Mouse (Mus musculus) heart, embryonic 14.5 days (tissue): ENCODE measurements around the gene Zfp410. TPM values are rescaled to one million over a fixed set of nuclear protein-coding genes. Genes with fewer than 3 reads are reported as not detected.

Source experiments
- ATAC-seq: fragments of 200-750 bp; cut with Nextera tagmentation; 2 replicates; pipeline ENCODE4 v1.8.0; 2017; ENCODE audit warnings: low read depth, moderate TSS enrichment; ENCODE audit not compliant: insufficient number of reproducible peaks, insufficient read depth, low FRiP score
- H3K27ac ChIP-seq, 2 experiments: fragments of 200-500 bp in 1 of 2; fragments of 300-500 bp in 1 of 2; sonication (generic) in 1 of 2; replicated peaks in 1 of 2; 2 replicates each; pipeline ENCODE4 v1.5.1; 2012 to 2014; ENCODE audit warnings: low read depth in 2 of 2, low read length in 2 of 2, control low read depth in 1 of 2, mild to moderate bottlenecking in 1 of 2, mixed read lengths in 1 of 2; ENCODE audit not compliant: control insufficient read depth in 1 of 2, insufficient read depth in 1 of 2
- H3K27me3 ChIP-seq: fragments of 300-500 bp; sonication (generic); 2 replicates; pipeline ENCODE4 v1.6.1; 2014; ENCODE audit warnings: mild to moderate bottlenecking, low read length, control low read depth; ENCODE audit not compliant: control insufficient read depth, insufficient read depth
- H3K36me3 ChIP-seq: fragments of 300-500 bp; sonication (generic); 2 replicates; pipeline ENCODE4 v1.6.1; 2014; ENCODE audit warnings: mild to moderate bottlenecking, control low read depth, low read length, mixed read lengths; ENCODE audit not compliant: control insufficient read depth, insufficient read depth
- H3K4me1 ChIP-seq, 2 experiments: fragments of 200-500 bp in 1 of 2; fragments of 300-500 bp in 1 of 2; sonication (generic) in 1 of 2; 2 replicates each; pipeline ENCODE4 v1.6.1; 2012 to 2014; ENCODE audit warnings: low read length in 2 of 2, control low read depth in 1 of 2, mixed read lengths in 1 of 2; ENCODE audit not compliant: control insufficient read depth in 2 of 2, insufficient read depth in 2 of 2
- H3K4me2 ChIP-seq: fragments of 300-500 bp; sonication (generic); 2 replicates; pipeline ENCODE4 v1.6.1; 2014; ENCODE audit warnings: mild to moderate bottlenecking, low read length
- H3K4me3 ChIP-seq, 2 experiments: fragments of 200-500 bp in 1 of 2; fragments of 300-500 bp in 1 of 2; sonication (generic) in 1 of 2; 2 replicates each; pipeline ENCODE4 v1.5.1; 2012 to 2014; ENCODE audit warnings: low read length in 2 of 2, mild to moderate bottlenecking in 2 of 2, control low read depth in 1 of 2, low read depth in 1 of 2, moderate library complexity in 1 of 2; ENCODE audit not compliant: control insufficient read depth in 1 of 2, insufficient read depth in 1 of 2
- H3K9ac ChIP-seq: fragments of 300-500 bp; sonication (generic); 2 replicates; pipeline ENCODE4 v1.6.1; 2014; ENCODE audit warnings: mild to moderate bottlenecking, low read length
- H3K9me3 ChIP-seq: fragments of 300-500 bp; sonication (generic); 2 replicates; pipeline ENCODE4 v1.6.1; 2016; ENCODE audit warnings: low read length, control low read depth; ENCODE audit not compliant: control insufficient read depth
- WGBS: fragments of 180-500 bp; shearing (Covaris S2); extraction: QIAGEN DNeasy Blood & Tissue Kit; methylation state at CpG from one replicate; pipeline ENCODE4 v1.1.7; 2014; 5-methylcytosine and 5-hydroxymethylcytosine counted together
- polyA plus RNA-seq: library from polyadenylated mRNA; unstranded; fragments of >200 nt; fragmentation: Nextera tagmentation; extraction: Ambion mirVana; gene quantifications from 2 replicates; pipeline ENCODE4 v1.2.1, GENCODE M21; 2014

Zfp410 gene
- polyA plus RNA-seq, 1 experiment from 2014 or later, result 53.1 TPM

GRCm38 (mm10) chr12:84382369-84382768 lies 65.7 kb downstream of the Zfp410 start:
- 31% methylated on average over 4 of the region's 4 CpGs for WGBS
- ATAC-seq, result peak; percentile 72; the same call in 1 of the 2 replicates
- peaks cover 28 to 35% of the 10 kb centered on the region in 2 experiments for H3K4me1 ChIP-seq
- peak overlapping the region; percentile 44; the same call in 1 of the 2 replicates for H3K9ac ChIP-seq
- H3K4me3 ChIP-seq, result peak overlapping the region; percentile 27 to 44
- H3K9me3 ChIP-seq, result no peaks in the 10 kb centered on the region
- H3K36me3 ChIP-seq, result peaks cover 31% of the 10 kb centered on the region
- H3K27ac ChIP-seq, result peak overlapping the region; percentile 77 to 78
- H3K4me2 ChIP-seq, result peak overlapping the region; percentile 47
- no peaks in the 10 kb centered on the region for H3K27me3 ChIP-seq

GRCm38 (mm10) chr12:84384644-84385081 lies 68.0 kb downstream of the Zfp410 start:
- no peaks in the 10 kb centered on the region for H3K9me3 ChIP-seq
- H3K9ac ChIP-seq, result peak overlapping the region; percentile 32; the same call in 1 of the 2 replicates
- no peaks in the 10 kb centered on the region for H3K27me3 ChIP-seq
- H3K4me3 ChIP-seq, result no peak overlapping the region
- H3K27ac ChIP-seq, result peak overlapping the region; percentile 87 to 92
- H3K4me2 ChIP-seq, result peak overlapping the region; percentile 32; the same call in 1 of the 2 replicates
- 13% methylated on average over 5 of the region's 5 CpGs for WGBS
- peaks cover 10% of the 10 kb centered on the region for H3K36me3 ChIP-seq
- peak; percentile 81 for ATAC-seq
- peaks cover 29 to 35% of the 10 kb centered on the region in 2 experiments for H3K4me1 ChIP-seq

GRCm38 (mm10) chr12:84385408-84385807 lies 68.8 kb downstream of the Zfp410 start:
- H3K9ac ChIP-seq, result 0 out of 2 replicates have a peak overlapping the region, but pooled peaks have one; percentile 32
- WGBS, result 83% methylated on average over 4 of the region's 4 CpGs

GRCm38 (mm10) chr12:84388097-84388496 lies 71.4 kb downstream of the Zfp410 start:
- H3K27ac ChIP-seq, result no peak overlapping the region
- H3K36me3 ChIP-seq, result 0 out of 2 replicates have a peak, but pooled peaks cover 8% of the 10 kb centered on the region
- H3K4me2 ChIP-seq, result no peak overlapping the region
- H3K4me1 ChIP-seq, result peaks cover 26 to 33% of the 10 kb centered on the region in 2 experiments
- no peaks in the 10 kb centered on the region for H3K27me3 ChIP-seq
- ATAC-seq, result no peak
- no peak overlapping the region for H3K9ac ChIP-seq
- 86% methylated on average over 8 of the region's 8 CpGs for WGBS
- no peak overlapping the region for H3K4me3 ChIP-seq
- H3K9me3 ChIP-seq, result no peaks in the 10 kb centered on the region

More at GRCm38 (mm10) chr12:84385408-84385807, 68.8 kb downstream of the Zfp410 start:
- H3K4me2 ChIP-seq, result no peak overlapping the region
- peak overlapping the region; percentile 87 to 92 for H3K27ac ChIP-seq
- H3K4me3 ChIP-seq, result no peak overlapping the region
- ATAC-seq, result no peak
- H3K9me3 ChIP-seq, result no peaks in the 10 kb centered on the region
- no peaks in the 10 kb centered on the region for H3K27me3 ChIP-seq
- H3K36me3 ChIP-seq, result 0 out of 2 replicates have a peak, but pooled peaks cover 5% of the 10 kb centered on the region
- H3K4me1 ChIP-seq, result peaks cover 33 to 37% of the 10 kb centered on the region in 2 experiments

GRCm38 (mm10) chr12:84388774-84389400 lies 72.2 kb downstream of the Zfp410 start:
- H3K4me1 ChIP-seq, result peaks cover 22 to 28% of the 10 kb centered on the region in 2 experiments
- 63% methylated on average over 14 of the region's 14 CpGs for WGBS
- no peaks in the 10 kb centered on the region for H3K9me3 ChIP-seq
- H3K9ac ChIP-seq, result no peak overlapping the region
- no peaks in the 10 kb centered on the region for H3K27me3 ChIP-seq
- no peak for ATAC-seq
- 0 out of 2 replicates have a peak overlapping the region, but pooled peaks have one; percentile 5 for H3K4me2 ChIP-seq
- H3K27ac ChIP-seq, result no peak overlapping the region
- no peak overlapping the region for H3K4me3 ChIP-seq
- 0 out of 2 replicates have a peak, but pooled peaks cover 11% of the 10 kb centered on the region for H3K36me3 ChIP-seq

GRCm38 (mm10) chr12:84390336-84390735 lies 73.7 kb downstream of the Zfp410 start:
- Histone ChIP-seq H3K27me3 (no peaks in the 10 kb centered on the region), H3K4me1 (peaks cover 9 to 13% of the 10 kb centered on the region in 2 experiments), H3K9ac (no peak overlapping the region), H3K27ac (peak overlapping the region; percentile 30 to 48; a peak in 2 of 4 replicates), H3K9me3 (no peaks in the 10 kb centered on the region), H3K4me2 (no peak overlapping the region), H3K4me3 (no peak overlapping the region), H3K36me3 (peaks cover 14% of the 10 kb centered on the region; the same call in 1 of the 2 replicates)
- ATAC-seq, result peak; percentile 64; the same call in 1 of the 2 replicates
- WGBS, result 12% methylated on average over 6 of the region's 6 CpGs

GRCm38 (mm10) chr12:84392681-84393080 lies 76.0 kb downstream of the Zfp410 start:
- Histone ChIP-seq H3K27ac (no peak overlapping the region), H3K27me3 (no peaks in the 10 kb centered on the region), H3K4me2 (no peak overlapping the region), H3K9me3 (no peaks in the 10 kb centered on the region), H3K4me1 (peaks cover 3 to 10% of the 10 kb centered on the region in 2 experiments; a peak in 3 of 4 replicates), H3K4me3 (no peak overlapping the region), H3K9ac (no peak overlapping the region), H3K36me3 (peaks cover 26% of the 10 kb centered on the region)
- WGBS, result 96% methylated on average over 4 of the region's 4 CpGs
- no peak for ATAC-seq
